Mouse (Mus musculus): ENCODE measurements at regions not wholly inside any gene's neighbourhood (a gene's known extent, or its start where the extent isn't known, plus 50 kb on each side); places are given as distances from the start of the nearest gene placed in this dataset.

DNA sequence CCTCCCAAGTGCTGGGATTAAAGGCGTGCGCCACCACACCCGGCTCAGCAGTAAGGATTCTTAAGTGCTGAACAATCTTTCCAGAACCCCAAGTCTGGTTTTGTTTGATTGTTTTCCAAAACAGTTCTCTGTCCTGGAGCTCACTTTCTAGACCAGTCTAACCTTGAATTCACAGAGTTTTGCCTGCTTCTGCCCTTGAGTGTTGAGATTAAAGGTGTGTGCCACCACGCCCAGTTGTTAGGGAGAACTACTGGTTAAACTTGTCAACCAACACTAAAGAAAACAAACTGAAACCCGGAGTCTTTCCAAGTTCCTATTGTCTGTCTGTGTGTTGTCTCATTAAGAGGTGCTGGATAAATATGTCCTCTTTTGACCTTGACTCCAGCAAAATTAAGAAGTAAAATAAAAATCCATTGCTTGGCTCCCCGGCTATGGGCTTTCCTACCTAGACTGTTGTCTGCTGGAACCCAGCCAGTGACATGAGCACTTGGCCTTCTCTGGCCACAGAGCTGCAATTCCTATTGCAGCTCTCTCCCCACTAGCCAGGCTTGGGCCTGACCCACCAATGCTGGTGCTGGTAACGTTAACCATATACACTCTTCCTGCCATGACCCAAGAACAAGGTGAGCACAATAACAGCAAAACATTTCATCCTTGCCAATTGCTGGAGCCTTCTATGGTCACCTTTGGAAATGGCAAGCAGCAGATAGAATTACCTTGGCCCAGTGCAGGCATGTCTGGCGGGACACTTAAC is 51.1 kb upstream of the Klf9 start:
- no peak for DNase-seq (ENCODE audit: low spot score)
